Mouse (Mus musculus) E14TG2a.4 (cell line): ENCODE measurements at regions not wholly inside any gene's neighbourhood (a gene's known extent, or its start where the extent isn't known, plus 50 kb on each side); places are given as distances from the start of the nearest gene placed in this dataset.

Experiments used
- CTCF ChIP-seq: conservative IDR thresholded peaks from 2 replicates; pipeline ENCODE4 v1.5.1; 2014; ENCODE audit warnings: low read length
- NANOG ChIP-seq: IDR thresholded peaks from 2 replicates; pipeline ENCODE4 v1.6.1; 2014; ENCODE audit warnings: borderline replicate concordance, low read length, mixed read lengths

GRCm38 (mm10) chr10:19105231-19105681 lies 89.8 kb upstream of the Tnfaip3 start:
- TF ChIP-seq CTCF = no peak
- no peak for TF ChIP-seq NANOG
